Mouse (Mus musculus): Measurements from ENCODE around the gene Vasp. TPM values are rescaled to one million over a fixed set of nuclear protein-coding genes. Genes with fewer than 3 reads are reported as not detected.

The Vasp gene
- polyA plus RNA-seq, 1 experiment from 2014 or later: 69.3 TPM

GRCm38 (mm10) chr7:19265928-19266822 lies 5.4 kb downstream of the Vasp start:
- no peak overlapping the region for H3K9ac ChIP-seq
- no peak overlapping the region for H3K4me3 ChIP-seq
- H3K4me2 ChIP-seq (replicated peaks): no peak overlapping the region
- H3K27ac ChIP-seq: no peak overlapping the region
- H3K4me1 ChIP-seq: peaks cover 19% of the 10 kb centered on the region
- H3K36me3 ChIP-seq: peaks cover 48% of the 10 kb centered on the region
- no peak for ATAC-seq (ENCODE audit: insufficient number of reproducible peaks, insufficient read depth, low FRiP score, low TSS enrichment)
- H3K9me3 ChIP-seq: no peaks in the 10 kb centered on the region
- 81% methylated on average over 10 of the region's 10 CpGs for WGBS
- no peaks in the 10 kb centered on the region for H3K27me3 ChIP-seq

- WGBS: 85% methylated on average over 7 of the region's 7 CpGs
- Histone ChIP-seq H3K27me3 (no peaks in the 10 kb centered on the region), H3K9me3 (no peaks in the 10 kb centered on the region), H3K4me1 (peaks cover 14% of the 10 kb centered on the region), H3K4me2 (replicated peaks) (no peak overlapping the region), H3K36me3 (peaks cover 58% of the 10 kb centered on the region), H3K27ac (no peak overlapping the region), H3K4me3 (no peak overlapping the region), H3K9ac (no peak overlapping the region)
- ATAC-seq (ENCODE audit: insufficient number of reproducible peaks, insufficient read depth, low FRiP score, low TSS enrichment): no peak
These were observed 6.5 kb downstream of the Vasp start for GRCm38 (mm10) chr7:19265147-19265546.

- Histone ChIP-seq H3K4me1 (no peaks in the 10 kb centered on the region), H3K4me3 (no peak overlapping the region), H3K27ac (no peak overlapping the region), H3K9me3 (no peaks in the 10 kb centered on the region), H3K4me2 (replicated peaks) (no peak overlapping the region), H3K9ac (no peak overlapping the region), H3K27me3 (no peaks in the 10 kb centered on the region), H3K36me3 (peaks cover 74% of the 10 kb centered on the region)
- WGBS: 85% methylated on average over 3 of the region's 3 CpGs
- ATAC-seq (ENCODE audit: insufficient number of reproducible peaks, insufficient read depth, low FRiP score, low TSS enrichment): no peak
These were observed 13.3 kb downstream of the Vasp start for GRCm38 (mm10) chr7:19258336-19258735.

GRCm38 (mm10) chr7:19257390-19258022 lies 14.1 kb downstream of the Vasp start:
- ATAC-seq (ENCODE audit: insufficient number of reproducible peaks, insufficient read depth, low FRiP score, low TSS enrichment): no peak
- H3K27ac ChIP-seq: no peak overlapping the region

GRCm38 (mm10) chr7:19256567-19256966 lies 15.1 kb downstream of the Vasp start:
- Histone ChIP-seq H3K4me1 (no peaks in the 10 kb centered on the region), H3K9me3 (no peaks in the 10 kb centered on the region), H3K9ac (no peak overlapping the region), H3K4me2 (replicated peaks) (no peak overlapping the region), H3K27ac (no peak overlapping the region), H3K4me3 (no peak overlapping the region), H3K36me3 (peaks cover 56% of the 10 kb centered on the region), H3K27me3 (no peaks in the 10 kb centered on the region)
- no peak for ATAC-seq (ENCODE audit: insufficient number of reproducible peaks, insufficient read depth, low FRiP score, low TSS enrichment)
- WGBS: 83% methylated on average over 7 of the region's 7 CpGs

More at GRCm38 (mm10) chr7:19257390-19258022, 14.1 kb downstream of the Vasp start:
- Histone ChIP-seq H3K27me3 (no peaks in the 10 kb centered on the region), H3K9ac (no peak overlapping the region), H3K4me2 (replicated peaks) (no peak overlapping the region), H3K4me3 (no peak overlapping the region), H3K9me3 (no peaks in the 10 kb centered on the region), H3K36me3 (peaks cover 66% of the 10 kb centered on the region), H3K4me1 (no peaks in the 10 kb centered on the region)
- WGBS: 36% methylated on average over 11 of the region's 11 CpGs

GRCm38 (mm10) chr7:19255395-19255794 lies 16.2 kb downstream of the Vasp start:
- no peaks in the 10 kb centered on the region for H3K4me1 ChIP-seq
- H3K9me3 ChIP-seq: no peaks in the 10 kb centered on the region
- H3K27ac ChIP-seq: no peak overlapping the region
- no peak overlapping the region for H3K4me3 ChIP-seq
- 87% methylated on average over 17 of the region's 17 CpGs for WGBS
- H3K9ac ChIP-seq: no peak overlapping the region
- no peak for ATAC-seq (ENCODE audit: insufficient number of reproducible peaks, insufficient read depth, low FRiP score, low TSS enrichment)
- no peak overlapping the region for H3K4me2 ChIP-seq (replicated peaks)
- no peaks in the 10 kb centered on the region for H3K27me3 ChIP-seq
- H3K36me3 ChIP-seq: peaks cover 44% of the 10 kb centered on the region

- Histone ChIP-seq H3K27me3 (no peaks in the 10 kb centered on the region), H3K4me3 (no peak overlapping the region), H3K27ac (no peak overlapping the region), H3K4me2 (replicated peaks) (no peak overlapping the region), H3K4me1 (no peaks in the 10 kb centered on the region), H3K9me3 (no peaks in the 10 kb centered on the region), H3K9ac (no peak overlapping the region), H3K36me3 (peaks cover 25% of the 10 kb centered on the region)
- WGBS: 58% methylated on average over 5 of the region's 5 CpGs
- no peak for ATAC-seq (ENCODE audit: insufficient number of reproducible peaks, insufficient read depth, low FRiP score, low TSS enrichment)
These were observed 18.2 kb downstream of the Vasp start for GRCm38 (mm10) chr7:19253437-19253836.

GRCm38 (mm10) chr7:19252078-19252477 lies 19.5 kb downstream of the Vasp start:
- Histone ChIP-seq H3K27ac (no peak overlapping the region), H3K4me1 (no peaks in the 10 kb centered on the region), H3K36me3 (peaks cover 21% of the 10 kb centered on the region), H3K4me2 (replicated peaks) (no peak overlapping the region), H3K27me3 (no peaks in the 10 kb centered on the region), H3K9me3 (no peaks in the 10 kb centered on the region), H3K4me3 (no peak overlapping the region), H3K9ac (no peak overlapping the region)
- 83% methylated on average over 4 of the region's 4 CpGs for WGBS
- ATAC-seq (ENCODE audit: insufficient number of reproducible peaks, insufficient read depth, low FRiP score, low TSS enrichment): no peak

- Histone ChIP-seq H3K27ac (no peak overlapping the region), H3K9ac (no peak overlapping the region), H3K4me1 (no peaks in the 10 kb centered on the region), H3K4me3 (no peak overlapping the region), H3K27me3 (no peaks in the 10 kb centered on the region), H3K36me3 (peaks cover 18% of the 10 kb centered on the region), H3K4me2 (replicated peaks) (no peak overlapping the region), H3K9me3 (no peaks in the 10 kb centered on the region)
- WGBS: 94% methylated on average over 2 of the region's 2 CpGs
- no peak for ATAC-seq (ENCODE audit: insufficient number of reproducible peaks, insufficient read depth, low FRiP score, low TSS enrichment)
These were observed 24.1 kb downstream of the Vasp start for GRCm38 (mm10) chr7:19247511-19247910.

- 88% methylated on average over 1 of the region's 1 CpGs for WGBS
- Histone ChIP-seq H3K36me3 (peaks cover 18% of the 10 kb centered on the region), H3K27me3 (no peaks in the 10 kb centered on the region), H3K27ac (no peak overlapping the region), H3K9me3 (no peaks in the 10 kb centered on the region), H3K4me1 (no peaks in the 10 kb centered on the region), H3K4me3 (no peak overlapping the region), H3K4me2 (replicated peaks) (no peak overlapping the region), H3K9ac (no peak overlapping the region)
- no peak for ATAC-seq (ENCODE audit: insufficient number of reproducible peaks, insufficient read depth, low FRiP score, low TSS enrichment)
These were observed 24.8 kb downstream of the Vasp start for GRCm38 (mm10) chr7:19246855-19247254.

GRCm38 (mm10) chr7:19245083-19245482 lies 26.5 kb downstream of the Vasp start:
- H3K4me1 ChIP-seq: no peaks in the 10 kb centered on the region
- no peaks in the 10 kb centered on the region for H3K27me3 ChIP-seq
- H3K27ac ChIP-seq: no peak overlapping the region
- 91% methylated on average over 3 of the region's 3 CpGs for WGBS
- H3K9me3 ChIP-seq: no peaks in the 10 kb centered on the region
- H3K9ac ChIP-seq: no peak overlapping the region
- no peak overlapping the region for H3K4me3 ChIP-seq
- ATAC-seq (ENCODE audit: insufficient number of reproducible peaks, insufficient read depth, low FRiP score, low TSS enrichment): no peak
- peaks cover 18% of the 10 kb centered on the region for H3K36me3 ChIP-seq
- no peak overlapping the region for H3K4me2 ChIP-seq (replicated peaks)

GRCm38 (mm10) chr7:19243858-19244257 lies 27.8 kb downstream of the Vasp start:
- H3K4me3 ChIP-seq: no peak overlapping the region
- no peak overlapping the region for H3K4me2 ChIP-seq (replicated peaks)
- no peaks in the 10 kb centered on the region for H3K9me3 ChIP-seq
- peaks cover 18% of the 10 kb centered on the region for H3K36me3 ChIP-seq
- no peak overlapping the region for H3K9ac ChIP-seq
- ATAC-seq (ENCODE audit: insufficient number of reproducible peaks, insufficient read depth, low FRiP score, low TSS enrichment): no peak
- no peaks in the 10 kb centered on the region for H3K27me3 ChIP-seq
- WGBS: 84% methylated on average over 5 of the region's 5 CpGs
- H3K4me1 ChIP-seq: no peaks in the 10 kb centered on the region
- no peak overlapping the region for H3K27ac ChIP-seq
